Mouse (Mus musculus) midbrain, embryonic 11.5 days (tissue): Measurements from ENCODE around the gene Etv6. TPM values are rescaled to one million over a fixed set of nuclear protein-coding genes. Genes with fewer than 3 reads are reported as not detected.

Source experiments
- ATAC-seq: fragments of 200-750 bp; cut with Nextera tagmentation; 2 replicates; pipeline ENCODE4 v1.8.0; 2017; ENCODE audit warnings: moderate TSS enrichment, moderate library complexity; ENCODE audit not compliant: low FRiP score
- DNase-seq: peaks from one replicate; pipeline ENCODE4 v3.0.0; 2015; ENCODE audit warnings: low spot score; ENCODE audit errors: missing footprints
- H3K27ac ChIP-seq: fragments of 300-500 bp; sonication (generic); 2 replicates; pipeline ENCODE4 v1.5.1; 2014; ENCODE audit warnings: low read depth, low read length
- H3K27me3 ChIP-seq: fragments of 300-500 bp; sonication (generic); 2 replicates; pipeline ENCODE4 v1.6.1; 2014; ENCODE audit warnings: mild to moderate bottlenecking, low read length, moderate library complexity, mixed read lengths; ENCODE audit not compliant: control insufficient read depth, insufficient read depth
- H3K36me3 ChIP-seq: fragments of 300-500 bp; sonication (generic); 2 replicates; pipeline ENCODE4 v1.6.1; 2014; ENCODE audit warnings: mild to moderate bottlenecking, low read length, moderate library complexity, mixed read lengths; ENCODE audit not compliant: control insufficient read depth, insufficient read depth
- H3K4me1 ChIP-seq: fragments of 300-500 bp; sonication (generic); 2 replicates; pipeline ENCODE4 v1.6.1; 2014; ENCODE audit warnings: low read length; ENCODE audit not compliant: control insufficient read depth, insufficient read depth
- H3K4me2 ChIP-seq: fragments of 300-500 bp; sonication (generic); 2 replicates; pipeline ENCODE4 v1.6.1; 2014; ENCODE audit warnings: mild to moderate bottlenecking, moderate library complexity
- H3K4me3 ChIP-seq: fragments of 300-500 bp; sonication (generic); 2 replicates; pipeline ENCODE4 v1.5.1; 2014; ENCODE audit warnings: low read depth, low read length
- H3K9ac ChIP-seq: fragments of 300-500 bp; sonication (generic); 2 replicates; pipeline ENCODE4 v1.6.1; 2014; ENCODE audit warnings: low read length
- H3K9me3 ChIP-seq: fragments of 300-500 bp; sonication (generic); 2 replicates; pipeline ENCODE4 v1.6.1; 2016; ENCODE audit warnings: low read length; ENCODE audit not compliant: control insufficient read depth
- WGBS: fragments of 180-500 bp; shearing (Covaris S2); extraction: QIAGEN DNeasy Blood & Tissue Kit; methylation state at CpG from one replicate; pipeline ENCODE4 v1.1.7; 2014; 5-methylcytosine and 5-hydroxymethylcytosine counted together
- polyA plus RNA-seq: library from polyadenylated mRNA; unstranded; fragments of >200 nt; fragmentation: Nextera tagmentation; extraction: Ambion mirVana; gene quantifications from 2 replicates; pipeline ENCODE4 v1.2.1, GENCODE M21; 2014

Etv6 gene
- polyA plus RNA-seq, 1 experiment from 2014 or later, result 14.0 TPM

GRCm38 (mm10) chr6:134219358-134219757 lies 183.9 kb downstream of the Etv6 start:
- H3K4me2 ChIP-seq, result no peak overlapping the region
- no peaks in the 10 kb centered on the region for H3K27me3 ChIP-seq
- H3K9ac ChIP-seq, result no peak overlapping the region
- H3K9me3 ChIP-seq, result no peaks in the 10 kb centered on the region
- no peaks in the 10 kb centered on the region for H3K36me3 ChIP-seq
- DNase-seq (no peak), ATAC-seq (no peak)
- 75% methylated on average over 6 of the region's 6 CpGs for WGBS
- no peak overlapping the region for H3K4me3 ChIP-seq
- no peaks in the 10 kb centered on the region for H3K4me1 ChIP-seq
- no peak overlapping the region for H3K27ac ChIP-seq

GRCm38 (mm10) chr6:134220209-134220777 lies 184.8 kb downstream of the Etv6 start:
- no peak overlapping the region for H3K9ac ChIP-seq
- no peaks in the 10 kb centered on the region for H3K9me3 ChIP-seq
- ATAC-seq (no peak), DNase-seq (no peak)
- no peaks in the 10 kb centered on the region for H3K4me1 ChIP-seq
- no peaks in the 10 kb centered on the region for H3K36me3 ChIP-seq
- 85% methylated on average over 13 of the region's 13 CpGs for WGBS
- no peak overlapping the region for H3K4me3 ChIP-seq
- H3K4me2 ChIP-seq, result no peak overlapping the region
- no peaks in the 10 kb centered on the region for H3K27me3 ChIP-seq
- H3K27ac ChIP-seq, result no peak overlapping the region

GRCm38 (mm10) chr6:134222248-134222929 lies 186.9 kb downstream of the Etv6 start:
- 48% methylated on average over 8 of the region's 8 CpGs for WGBS
- ATAC-seq, result no peak
- no peaks in the 10 kb centered on the region for H3K27me3 ChIP-seq
- no peaks in the 10 kb centered on the region for H3K4me1 ChIP-seq
- H3K9me3 ChIP-seq, result no peaks in the 10 kb centered on the region
- H3K27ac ChIP-seq, result no peak overlapping the region
- H3K9ac ChIP-seq, result no peak overlapping the region
- no peak overlapping the region for H3K4me2 ChIP-seq
- no peak overlapping the region for H3K4me3 ChIP-seq
- no peaks in the 10 kb centered on the region for H3K36me3 ChIP-seq
- DNase-seq, result no peak

GRCm38 (mm10) chr6:134225564-134225963 lies 190.1 kb downstream of the Etv6 start:
- ATAC-seq (no peak), DNase-seq (no peak)
- no peaks in the 10 kb centered on the region for H3K9me3 ChIP-seq
- H3K4me2 ChIP-seq, result no peak overlapping the region
- H3K36me3 ChIP-seq, result no peaks in the 10 kb centered on the region
- H3K27ac ChIP-seq, result no peak overlapping the region
- H3K4me3 ChIP-seq, result no peak overlapping the region
- no peak overlapping the region for H3K9ac ChIP-seq
- WGBS, result 91% methylated on average over 11 of the region's 11 CpGs
- H3K27me3 ChIP-seq, result no peaks in the 10 kb centered on the region
- H3K4me1 ChIP-seq, result no peaks in the 10 kb centered on the region

GRCm38 (mm10) chr6:134226349-134227169 lies 191.1 kb downstream of the Etv6 start:
- ATAC-seq (no peak), DNase-seq (no peak)
- Histone ChIP-seq H3K9ac (no peak overlapping the region), H3K9me3 (no peaks in the 10 kb centered on the region), H3K27me3 (no peaks in the 10 kb centered on the region), H3K27ac (no peak overlapping the region), H3K4me1 (no peaks in the 10 kb centered on the region), H3K4me2 (no peak overlapping the region), H3K36me3 (no peaks in the 10 kb centered on the region), H3K4me3 (no peak overlapping the region)
- 90% methylated on average over 8 of the region's 8 CpGs for WGBS

- H3K27ac ChIP-seq, result no peak overlapping the region
- H3K9me3 ChIP-seq, result no peaks in the 10 kb centered on the region
- H3K27me3 ChIP-seq, result no peaks in the 10 kb centered on the region
- H3K4me3 ChIP-seq, result no peak overlapping the region
- ATAC-seq, result no peak
- 75% methylated on average over 4 of the region's 4 CpGs for WGBS
- H3K4me1 ChIP-seq, result no peaks in the 10 kb centered on the region
- no peak overlapping the region for H3K4me2 ChIP-seq
- H3K36me3 ChIP-seq, result peaks cover 4% of the 10 kb centered on the region; the same call in 1 of the 2 replicates
- DNase-seq, result no peak
- H3K9ac ChIP-seq, result no peak overlapping the region
These were observed 200.8 kb downstream of the Etv6 start for GRCm38 (mm10) chr6:134236311-134236710.

- Histone ChIP-seq H3K27ac (no peak overlapping the region), H3K4me3 (no peak overlapping the region), H3K9ac (no peak overlapping the region), H3K9me3 (no peaks in the 10 kb centered on the region), H3K4me2 (no peak overlapping the region), H3K36me3 (peaks cover 3% of the 10 kb centered on the region; the same call in 1 of the 2 replicates), H3K4me1 (no peaks in the 10 kb centered on the region), H3K27me3 (no peaks in the 10 kb centered on the region)
- ATAC-seq (no peak), DNase-seq (no peak)
- 92% methylated on average over 9 of the region's 9 CpGs for WGBS
These were observed 203.0 kb downstream of the Etv6 start for GRCm38 (mm10) chr6:134238455-134238854.

- WGBS, result 91% methylated on average over 4 of the region's 4 CpGs
- H3K27ac ChIP-seq, result no peak overlapping the region
- H3K36me3 ChIP-seq, result no peaks in the 10 kb centered on the region
- H3K4me1 ChIP-seq, result no peaks in the 10 kb centered on the region
- ATAC-seq (no peak), DNase-seq (no peak)
- H3K4me2 ChIP-seq, result no peak overlapping the region
- H3K9me3 ChIP-seq, result no peaks in the 10 kb centered on the region
- no peak overlapping the region for H3K4me3 ChIP-seq
- no peaks in the 10 kb centered on the region for H3K27me3 ChIP-seq
- no peak overlapping the region for H3K9ac ChIP-seq
These were observed 205.5 kb downstream of the Etv6 start for GRCm38 (mm10) chr6:134240988-134241387.

GRCm38 (mm10) chr6:134243119-134243518 lies 207.6 kb downstream of the Etv6 start:
- DNase-seq (no peak), ATAC-seq (no peak)
- Histone ChIP-seq H3K27me3 (no peaks in the 10 kb centered on the region), H3K4me3 (no peak overlapping the region), H3K36me3 (no peaks in the 10 kb centered on the region), H3K4me2 (no peak overlapping the region), H3K9ac (no peak overlapping the region), H3K27ac (no peak overlapping the region), H3K9me3 (no peaks in the 10 kb centered on the region), H3K4me1 (no peaks in the 10 kb centered on the region)
- WGBS, result 68% methylated on average over 3 of the region's 3 CpGs
